Mouse (Mus musculus) myocyte (in vitro differentiated cells): ENCODE data around the gene Rab36.

Source experiments
- E2F4 ChIP-seq: IDR thresholded peaks from one replicate; pipeline ENCODE4 v1.6.1; 2011; ENCODE audit warnings: mild to moderate bottlenecking, control low read depth, moderate library complexity; ENCODE audit not compliant: insufficient read depth
- MYOD1 ChIP-seq, 3 experiments: IDR thresholded peaks; one replicate each; pipeline ENCODE4 v1.6.1; 2011; ENCODE audit warnings: control low read depth in 2 of 3, low read depth in 2 of 3, mild to moderate bottlenecking in 2 of 3, moderate library complexity in 1 of 3; ENCODE audit not compliant: insufficient read length in 2 of 3, control insufficient read depth in 1 of 3
- POLR2A ChIP-seq: IDR thresholded peaks from one replicate; pipeline ENCODE4 v1.6.1; 2011; ENCODE audit warnings: low read depth, mild to moderate bottlenecking, control low read depth, moderate library complexity; ENCODE audit not compliant: insufficient read length
- REST ChIP-seq: IDR thresholded peaks from one replicate; pipeline ENCODE4 v1.6.1; 2011; ENCODE audit warnings: mild to moderate bottlenecking, control low read depth, moderate library complexity; ENCODE audit not compliant: insufficient read depth, insufficient read length
- TCF3 ChIP-seq: IDR thresholded peaks from one replicate; pipeline ENCODE4 v1.6.1; 2011; ENCODE audit warnings: low read depth, control low read depth; ENCODE audit not compliant: insufficient read length
- USF1 ChIP-seq: IDR thresholded peaks from one replicate; pipeline ENCODE4 v1.6.1; 2011; ENCODE audit warnings: low read depth, mild to moderate bottlenecking, control low read depth, moderate library complexity

- TF ChIP-seq POLR2A (no peak), REST (no peak), USF1 (no peak), TCF3 (no peak), E2F4 (no peak), MYOD1 (IDR thresholded peaks at IDR 0.05; ENCODE audit: control insufficient read depth in 1 of 3, insufficient read length in 2 of 3, low read depth in 2 of 3) (no peak)
Measured at GRCm38 (mm10) chr10:75100298-75100697, 63.4 kb downstream of the Rab36 start.
